Mouse (Mus musculus): ENCODE data around the gene Pyroxd2. TPM values are rescaled to one million over a fixed set of nuclear protein-coding genes. Genes with fewer than 3 reads are reported as not detected.
"Not testable (repeated sequence)": the region's sequence is repeated elsewhere in the genome, so short reads cannot be mapped to it uniquely, and the experiment has no call there.

The Pyroxd2 gene
- polyA plus RNA-seq, 1 experiment from 2014 or later: 3.1 TPM

DNA sequence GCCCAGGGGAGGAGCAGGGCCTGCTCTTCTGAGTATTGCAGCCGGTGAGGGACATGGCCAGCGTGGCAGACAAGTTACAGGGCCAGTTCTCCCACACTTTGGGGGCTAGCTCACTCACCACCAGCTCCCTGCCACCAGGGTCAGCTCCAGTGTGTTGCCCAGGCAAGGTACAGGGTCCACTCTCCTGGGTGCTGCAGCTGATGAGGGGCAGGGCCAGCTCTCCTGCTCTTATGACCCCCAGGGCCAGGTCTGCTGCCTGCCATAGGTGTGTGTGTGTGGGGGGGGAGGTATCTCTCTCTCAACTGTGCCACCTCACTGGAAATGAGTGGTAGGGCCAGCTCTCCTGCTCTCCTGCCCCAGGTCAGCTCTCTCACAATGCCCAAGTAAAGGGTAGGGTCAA lies 54.0 kb downstream of the Pyroxd2 start:
- H3K4me3 ChIP-seq (ENCODE audit: low read depth, low read length): no peak overlapping the region
- no peak for ATAC-seq (ENCODE audit: insufficient number of reproducible peaks, insufficient read depth, low FRiP score, low read depth)

DNA sequence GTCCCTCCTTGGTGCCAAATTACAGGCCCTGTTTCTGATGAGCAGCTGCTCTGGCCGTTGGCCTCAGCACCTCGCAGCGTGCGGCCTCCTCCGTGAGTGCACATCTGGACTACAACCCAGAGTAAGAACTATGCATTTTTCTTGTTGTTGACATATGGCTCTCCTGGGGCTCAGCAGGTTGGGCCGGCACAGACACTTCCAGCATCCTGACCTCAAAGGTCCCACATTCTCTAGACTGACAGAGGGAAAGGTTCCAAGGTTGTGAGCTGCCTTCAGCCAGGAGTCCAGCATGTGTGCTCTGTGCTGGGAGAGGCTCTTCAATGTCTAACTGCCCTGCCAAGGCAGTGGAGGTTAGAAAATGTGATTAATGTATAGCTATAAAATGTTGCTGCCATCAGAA lies 55.2 kb downstream of the Pyroxd2 start:
- no peak for ATAC-seq (ENCODE audit: insufficient number of reproducible peaks, insufficient read depth, low FRiP score, low read depth)
- H3K9ac ChIP-seq (replicated peaks; ENCODE audit: low read depth, low read length): no peak overlapping the region

More for the DNA sequence above, 54.0 kb downstream of the Pyroxd2 start:
- Histone ChIP-seq H3K27ac (ENCODE audit: low read length) (no peak overlapping the region), H3K4me1 (ENCODE audit: control insufficient read depth, insufficient read depth, low read length) (no peaks in the 10 kb centered on the region), H3K36me3 (ENCODE audit: control insufficient read depth, insufficient read depth, low read length) (no peaks in the 10 kb centered on the region), H3K9me3 (ENCODE audit: control insufficient read depth, low read depth, low read length) (no peaks in the 10 kb centered on the region), H3K27me3 (ENCODE audit: control insufficient read depth, insufficient read depth, low read length) (no peaks in the 10 kb centered on the region), H3K9ac (replicated peaks; ENCODE audit: low read depth, low read length) (no peak overlapping the region), H3K4me2 (replicated peaks; ENCODE audit: low read depth, low read length) (no peak overlapping the region)
- 63% methylated on average over 2 of the region's 2 CpGs for WGBS

DNA sequence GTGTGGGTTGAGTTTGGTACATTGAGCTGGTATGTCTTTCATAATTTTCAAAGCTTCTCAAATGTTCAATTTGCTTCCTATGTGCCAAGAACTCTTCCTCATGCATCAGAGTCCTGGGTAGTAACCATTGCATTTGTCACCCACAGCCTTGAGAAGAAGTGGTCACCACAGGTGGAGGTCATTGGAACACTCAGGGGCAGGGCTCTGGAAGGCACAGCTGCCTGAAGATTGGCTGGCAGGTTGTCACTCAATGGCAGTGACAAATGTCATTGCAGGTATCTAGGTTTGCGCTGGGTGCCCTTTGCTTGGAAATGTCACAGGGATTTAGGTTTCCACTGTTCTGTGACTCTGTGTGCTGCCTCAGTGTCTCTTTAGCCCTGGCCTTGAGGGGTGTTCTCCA lies 62.3 kb downstream of the Pyroxd2 start:
- Histone ChIP-seq H3K36me3 (ENCODE audit: control insufficient read depth, insufficient read depth, low read length) (no peaks in the 10 kb centered on the region), H3K27me3 (ENCODE audit: control insufficient read depth, insufficient read depth, low read length) (no peaks in the 10 kb centered on the region), H3K9me3 (ENCODE audit: control insufficient read depth, low read depth, low read length) (no peaks in the 10 kb centered on the region), H3K9ac (replicated peaks; ENCODE audit: low read depth, low read length) (no peak overlapping the region), H3K4me3 (ENCODE audit: low read depth, low read length) (no peak overlapping the region), H3K4me1 (ENCODE audit: control insufficient read depth, insufficient read depth, low read length) (no peaks in the 10 kb centered on the region), H3K27ac (ENCODE audit: low read length) (no peak overlapping the region), H3K4me2 (replicated peaks; ENCODE audit: low read depth, low read length) (no peak overlapping the region)
- 79% methylated on average over 1 of the region's 1 CpGs for WGBS
- no peak for ATAC-seq (ENCODE audit: insufficient number of reproducible peaks, insufficient read depth, low FRiP score, low read depth)

More for the DNA sequence above, 55.2 kb downstream of the Pyroxd2 start:
- H3K27me3 ChIP-seq (ENCODE audit: control insufficient read depth, insufficient read depth, low read length): no peaks in the 10 kb centered on the region
- no peaks in the 10 kb centered on the region for H3K36me3 ChIP-seq (ENCODE audit: control insufficient read depth, insufficient read depth, low read length)
- no peaks in the 10 kb centered on the region for H3K4me1 ChIP-seq (ENCODE audit: control insufficient read depth, insufficient read depth, low read length)
- H3K4me2 ChIP-seq (replicated peaks; ENCODE audit: low read depth, low read length): no peak overlapping the region
- no peak overlapping the region for H3K4me3 ChIP-seq (ENCODE audit: low read depth, low read length)
- no peaks in the 10 kb centered on the region for H3K9me3 ChIP-seq (ENCODE audit: control insufficient read depth, low read depth, low read length)
- no peak overlapping the region for H3K27ac ChIP-seq (ENCODE audit: low read length)
- WGBS: 40% methylated on average over 6 of the region's 6 CpGs

DNA sequence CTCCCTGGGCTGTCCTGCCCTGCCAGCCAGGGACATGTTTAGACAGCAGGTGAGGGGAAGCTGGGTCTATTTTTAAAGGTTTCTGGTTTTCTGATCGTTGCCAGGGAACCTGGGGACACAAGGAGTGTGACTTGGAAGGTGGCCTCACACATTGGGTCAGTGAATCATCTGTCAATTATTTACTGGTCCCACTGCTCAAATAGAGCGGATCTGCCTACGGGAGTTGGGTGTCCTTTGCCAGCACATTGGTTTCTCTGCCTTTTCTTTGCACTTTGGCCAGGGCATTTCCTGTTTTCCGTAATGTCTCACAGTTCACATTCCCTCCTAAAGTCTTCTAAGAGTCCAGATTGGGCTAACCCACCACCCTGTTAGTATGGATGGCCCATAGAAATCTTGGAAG lies 62.8 kb downstream of the Pyroxd2 start:
- Histone ChIP-seq H3K4me2 (replicated peaks; ENCODE audit: low read depth, low read length) (no peak overlapping the region), H3K27me3 (ENCODE audit: control insufficient read depth, insufficient read depth, low read length) (no peaks in the 10 kb centered on the region), H3K4me1 (ENCODE audit: control insufficient read depth, insufficient read depth, low read length) (no peaks in the 10 kb centered on the region), H3K9me3 (ENCODE audit: control insufficient read depth, low read depth, low read length) (no peaks in the 10 kb centered on the region), H3K27ac (ENCODE audit: low read length) (no peak overlapping the region), H3K4me3 (ENCODE audit: low read depth, low read length) (no peak overlapping the region), H3K9ac (replicated peaks; ENCODE audit: low read depth, low read length) (no peak overlapping the region), H3K36me3 (ENCODE audit: control insufficient read depth, insufficient read depth, low read length) (no peaks in the 10 kb centered on the region)
- no peak for ATAC-seq (ENCODE audit: insufficient number of reproducible peaks, insufficient read depth, low FRiP score, low read depth)
- 63% methylated on average over 4 of the region's 4 CpGs for whole genome bisulfite sequencing

DNA sequence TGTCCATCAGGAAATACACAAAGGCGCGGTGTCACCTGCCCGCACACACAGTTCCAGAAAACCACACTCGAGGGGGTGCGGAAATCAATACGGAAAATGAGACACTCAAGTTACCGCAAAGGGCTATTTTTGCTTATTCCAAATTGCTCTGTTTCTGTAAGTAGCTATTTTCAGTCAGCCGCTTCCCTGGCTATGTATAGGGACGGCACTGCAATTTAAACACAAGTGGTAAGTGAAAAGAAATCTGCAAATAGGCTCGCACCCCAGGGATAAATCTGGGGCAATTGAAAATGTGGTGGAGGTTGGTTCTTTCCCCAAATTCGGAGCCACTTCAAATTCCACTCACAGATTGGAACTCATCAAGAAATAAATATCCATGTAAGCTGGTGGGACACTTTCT lies 63.3 kb downstream of the Pyroxd2 start:
- WGBS: 78% methylated on average over 11 of the region's 11 CpGs

DNA sequence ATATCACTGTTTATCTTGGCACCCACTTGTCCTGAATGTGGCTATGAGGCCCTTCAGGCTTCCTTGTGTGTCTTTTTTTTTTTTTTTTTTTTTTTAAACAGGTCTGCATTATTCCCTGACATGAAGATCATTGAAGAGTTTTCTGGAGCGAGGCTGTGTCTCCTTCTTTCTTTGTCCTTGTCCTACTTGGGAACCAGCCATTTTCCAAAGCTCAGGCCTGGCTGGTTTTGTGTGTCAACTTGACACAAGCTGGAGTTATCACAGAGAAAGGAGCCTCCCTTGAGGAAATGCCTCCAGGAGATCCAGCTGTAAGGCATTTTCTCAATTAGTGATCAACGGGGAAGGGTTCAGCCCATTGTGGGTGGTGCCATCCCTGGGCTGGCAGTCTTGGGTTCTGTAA lies 69.8 kb downstream of the Pyroxd2 start:
- not testable (repeated sequence) for H3K4me1 ChIP-seq (ENCODE audit: control insufficient read depth, insufficient read depth, low read length); H3K9ac ChIP-seq (replicated peaks; ENCODE audit: low read depth, low read length); ATAC-seq (ENCODE audit: insufficient number of reproducible peaks, insufficient read depth, low FRiP score, low read depth); H3K27me3 ChIP-seq (ENCODE audit: control insufficient read depth, insufficient read depth, low read length); H3K27ac ChIP-seq (ENCODE audit: low read length); H3K36me3 ChIP-seq (ENCODE audit: control insufficient read depth, insufficient read depth, low read length); H3K4me3 ChIP-seq (ENCODE audit: low read depth, low read length); H3K9me3 ChIP-seq (ENCODE audit: control insufficient read depth, low read depth, low read length); H3K4me2 ChIP-seq (replicated peaks; ENCODE audit: low read depth, low read length)
- WGBS: 74% methylated on average over 2 of the region's 2 CpGs

More for the DNA sequence above, 63.3 kb downstream of the Pyroxd2 start:
- no peaks in the 10 kb centered on the region for H3K36me3 ChIP-seq (ENCODE audit: control insufficient read depth, insufficient read depth, low read length)
- no peak overlapping the region for H3K27ac ChIP-seq (ENCODE audit: low read length)
- H3K4me2 ChIP-seq (replicated peaks; ENCODE audit: low read depth, low read length): no peak overlapping the region
- H3K4me1 ChIP-seq (ENCODE audit: control insufficient read depth, insufficient read depth, low read length): no peaks in the 10 kb centered on the region
- H3K27me3 ChIP-seq (ENCODE audit: control insufficient read depth, insufficient read depth, low read length): no peaks in the 10 kb centered on the region
- ATAC-seq (ENCODE audit: insufficient number of reproducible peaks, insufficient read depth, low FRiP score, low read depth): no peak
- H3K9me3 ChIP-seq (ENCODE audit: control insufficient read depth, low read depth, low read length): no peaks in the 10 kb centered on the region
- H3K4me3 ChIP-seq (ENCODE audit: low read depth, low read length): no peak overlapping the region
- no peak overlapping the region for H3K9ac ChIP-seq (replicated peaks; ENCODE audit: low read depth, low read length)

DNA sequence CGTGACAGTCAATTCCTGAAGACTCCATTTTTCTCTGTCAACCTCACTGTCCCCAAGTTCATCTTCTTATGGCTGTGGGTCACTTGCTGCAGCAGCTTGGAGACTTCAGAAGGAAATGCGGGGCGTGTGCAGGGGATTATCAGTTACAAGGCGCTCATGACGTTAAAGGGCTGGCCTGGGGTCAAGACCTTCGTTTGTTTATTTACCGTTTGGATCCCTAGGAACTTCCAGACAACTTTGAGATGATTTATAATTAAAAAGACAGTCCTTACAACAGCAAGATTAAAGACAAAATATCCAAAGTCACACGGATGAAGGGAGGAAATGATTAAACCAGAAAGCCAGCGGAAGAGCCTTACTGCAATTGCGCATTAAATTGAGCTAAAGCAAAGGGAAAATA lies 74.4 kb downstream of the Pyroxd2 start:
- Histone ChIP-seq H3K9me3 (ENCODE audit: control insufficient read depth, low read depth, low read length) (no peaks in the 10 kb centered on the region), H3K9ac (replicated peaks; ENCODE audit: low read depth, low read length) (no peak overlapping the region), H3K27me3 (ENCODE audit: control insufficient read depth, insufficient read depth, low read length) (no peaks in the 10 kb centered on the region), H3K4me2 (replicated peaks; ENCODE audit: low read depth, low read length) (no peak overlapping the region), H3K4me3 (ENCODE audit: low read depth, low read length) (no peak overlapping the region), H3K4me1 (ENCODE audit: control insufficient read depth, insufficient read depth, low read length) (no peaks in the 10 kb centered on the region), H3K27ac (ENCODE audit: low read length) (no peak overlapping the region), H3K36me3 (ENCODE audit: control insufficient read depth, insufficient read depth, low read length) (no peaks in the 10 kb centered on the region)
- no peak for ATAC-seq (ENCODE audit: insufficient number of reproducible peaks, insufficient read depth, low FRiP score, low read depth)
- WGBS: 37% methylated on average over 10 of the region's 10 CpGs

DNA sequence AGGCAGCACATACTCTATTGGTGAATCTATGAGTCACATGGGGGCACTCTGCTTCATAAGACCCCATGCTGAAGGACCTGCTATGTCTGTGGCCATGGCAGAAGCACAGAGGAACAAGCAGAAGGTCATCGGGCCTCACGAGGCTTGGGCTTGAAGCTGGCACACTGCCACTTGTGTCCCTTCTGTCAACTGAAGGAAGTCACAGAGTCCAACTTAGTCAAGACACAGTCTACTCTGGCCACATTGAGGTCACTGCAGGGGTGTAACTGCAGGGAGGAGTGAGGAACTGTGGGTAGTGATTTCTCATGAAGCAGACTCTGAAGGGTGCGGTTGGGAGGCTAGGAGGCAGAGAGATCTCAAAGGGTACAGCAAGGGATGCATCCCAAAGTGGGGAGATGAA lies 75.1 kb downstream of the Pyroxd2 start:
- Histone ChIP-seq H3K9ac (replicated peaks; ENCODE audit: low read depth, low read length) (no peak overlapping the region), H3K4me2 (replicated peaks; ENCODE audit: low read depth, low read length) (no peak overlapping the region), H3K36me3 (ENCODE audit: control insufficient read depth, insufficient read depth, low read length) (no peaks in the 10 kb centered on the region), H3K27ac (ENCODE audit: low read length) (no peak overlapping the region), H3K27me3 (ENCODE audit: control insufficient read depth, insufficient read depth, low read length) (no peaks in the 10 kb centered on the region), H3K4me3 (ENCODE audit: low read depth, low read length) (no peak overlapping the region), H3K4me1 (ENCODE audit: control insufficient read depth, insufficient read depth, low read length) (no peaks in the 10 kb centered on the region), H3K9me3 (ENCODE audit: control insufficient read depth, low read depth, low read length) (no peaks in the 10 kb centered on the region)
- no peak for ATAC-seq (ENCODE audit: insufficient number of reproducible peaks, insufficient read depth, low FRiP score, low read depth)
- 88% methylated on average over 3 of the region's 3 CpGs for WGBS

DNA sequence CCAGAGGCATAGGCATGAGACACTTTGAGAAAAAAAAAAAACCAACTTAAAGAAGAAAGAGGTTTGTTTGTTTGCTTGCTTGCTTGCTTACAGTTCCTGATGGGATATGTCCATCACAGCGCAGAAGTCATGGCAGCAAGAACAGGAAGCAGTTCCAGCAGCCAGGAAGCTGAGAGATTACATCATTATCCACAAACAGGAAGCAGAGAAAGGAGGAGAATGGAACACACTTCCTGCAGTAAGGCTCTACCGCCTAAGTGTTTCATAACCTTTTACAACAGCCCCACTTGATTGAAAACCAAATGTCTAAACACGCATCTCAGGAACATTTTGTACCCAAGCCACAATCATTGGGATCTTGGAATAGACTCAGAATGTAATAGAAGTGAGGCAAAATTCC lies 75.6 kb downstream of the Pyroxd2 start:
- ATAC-seq (ENCODE audit: insufficient number of reproducible peaks, insufficient read depth, low FRiP score, low read depth): no peak
- WGBS: 80% methylated on average over 3 of the region's 3 CpGs

More for the DNA sequence above, 75.6 kb downstream of the Pyroxd2 start:
- Histone ChIP-seq H3K4me3 (ENCODE audit: low read depth, low read length) (no peak overlapping the region), H3K36me3 (ENCODE audit: control insufficient read depth, insufficient read depth, low read length) (no peaks in the 10 kb centered on the region), H3K27me3 (ENCODE audit: control insufficient read depth, insufficient read depth, low read length) (no peaks in the 10 kb centered on the region), H3K4me1 (ENCODE audit: control insufficient read depth, insufficient read depth, low read length) (no peaks in the 10 kb centered on the region), H3K9ac (replicated peaks; ENCODE audit: low read depth, low read length) (no peak overlapping the region), H3K9me3 (ENCODE audit: control insufficient read depth, low read depth, low read length) (no peaks in the 10 kb centered on the region), H3K27ac (ENCODE audit: low read length) (no peak overlapping the region), H3K4me2 (replicated peaks; ENCODE audit: low read depth, low read length) (no peak overlapping the region)
